Mouse (Mus musculus) intestine, embryonic 16.5 days (tissue): ENCODE measurements around the gene St3gal3. TPM values are rescaled to one million over a fixed set of nuclear protein-coding genes. Genes with fewer than 3 reads are reported as not detected.

Experiments used
- ATAC-seq: fragments of 200-750 bp; cut with Nextera tagmentation; 2 replicates; pipeline ENCODE4 v1.8.0; 2017; ENCODE audit warnings: moderate TSS enrichment, moderate library complexity
- H3K27ac ChIP-seq: fragments of 300-500 bp; sonication (generic); 2 replicates; pipeline ENCODE4 v1.5.1; 2014; ENCODE audit warnings: mild to moderate bottlenecking, low read length
- H3K27me3 ChIP-seq: fragments of 300-500 bp; sonication (generic); replicated peaks from 2 replicates; pipeline ENCODE4 v1.6.1; 2014; ENCODE audit warnings: low read length, control low read depth, mixed read lengths; ENCODE audit not compliant: control insufficient read depth, insufficient read depth
- H3K36me3 ChIP-seq: fragments of 300-500 bp; sonication (generic); 2 replicates; pipeline ENCODE4 v1.6.1; 2014; ENCODE audit warnings: low read length, control low read depth; ENCODE audit not compliant: control insufficient read depth, insufficient read depth
- H3K4me1 ChIP-seq: fragments of 300-500 bp; sonication (generic); 2 replicates; pipeline ENCODE4 v1.6.1; 2014; ENCODE audit warnings: low read length, control low read depth, mixed read lengths; ENCODE audit not compliant: control insufficient read depth, insufficient read depth
- H3K4me2 ChIP-seq: fragments of 300-500 bp; sonication (generic); 2 replicates; pipeline ENCODE4 v1.6.1; 2014; ENCODE audit warnings: low read depth, low read length, control low read depth
- H3K4me3 ChIP-seq: fragments of 300-500 bp; sonication (generic); 2 replicates; pipeline ENCODE4 v1.5.1; 2014; ENCODE audit warnings: mild to moderate bottlenecking, low read length
- H3K9ac ChIP-seq: fragments of 300-500 bp; sonication (generic); 2 replicates; pipeline ENCODE4 v1.6.1; 2014; ENCODE audit warnings: low read depth, low read length
- H3K9me3 ChIP-seq: fragments of 300-500 bp; sonication (generic); 2 replicates; pipeline ENCODE4 v1.6.1; 2016; ENCODE audit warnings: low read length, control low read depth; ENCODE audit not compliant: control insufficient read depth
- WGBS: fragments of 180-500 bp; shearing (Covaris S2); extraction: QIAGEN DNeasy Blood & Tissue Kit; methylation state at CpG from one replicate; pipeline ENCODE4 v1.1.7; 2014; 5-methylcytosine and 5-hydroxymethylcytosine counted together
- polyA plus RNA-seq: library from polyadenylated mRNA; unstranded; fragments of >200 nt; fragmentation: Nextera tagmentation; extraction: Ambion mirVana; gene quantifications from 2 replicates; pipeline ENCODE4 v1.2.1, GENCODE M21; 2015

St3gal3 gene
- polyA plus RNA-seq, 1 experiment from 2014 or later, result 8.6 TPM

DNA sequence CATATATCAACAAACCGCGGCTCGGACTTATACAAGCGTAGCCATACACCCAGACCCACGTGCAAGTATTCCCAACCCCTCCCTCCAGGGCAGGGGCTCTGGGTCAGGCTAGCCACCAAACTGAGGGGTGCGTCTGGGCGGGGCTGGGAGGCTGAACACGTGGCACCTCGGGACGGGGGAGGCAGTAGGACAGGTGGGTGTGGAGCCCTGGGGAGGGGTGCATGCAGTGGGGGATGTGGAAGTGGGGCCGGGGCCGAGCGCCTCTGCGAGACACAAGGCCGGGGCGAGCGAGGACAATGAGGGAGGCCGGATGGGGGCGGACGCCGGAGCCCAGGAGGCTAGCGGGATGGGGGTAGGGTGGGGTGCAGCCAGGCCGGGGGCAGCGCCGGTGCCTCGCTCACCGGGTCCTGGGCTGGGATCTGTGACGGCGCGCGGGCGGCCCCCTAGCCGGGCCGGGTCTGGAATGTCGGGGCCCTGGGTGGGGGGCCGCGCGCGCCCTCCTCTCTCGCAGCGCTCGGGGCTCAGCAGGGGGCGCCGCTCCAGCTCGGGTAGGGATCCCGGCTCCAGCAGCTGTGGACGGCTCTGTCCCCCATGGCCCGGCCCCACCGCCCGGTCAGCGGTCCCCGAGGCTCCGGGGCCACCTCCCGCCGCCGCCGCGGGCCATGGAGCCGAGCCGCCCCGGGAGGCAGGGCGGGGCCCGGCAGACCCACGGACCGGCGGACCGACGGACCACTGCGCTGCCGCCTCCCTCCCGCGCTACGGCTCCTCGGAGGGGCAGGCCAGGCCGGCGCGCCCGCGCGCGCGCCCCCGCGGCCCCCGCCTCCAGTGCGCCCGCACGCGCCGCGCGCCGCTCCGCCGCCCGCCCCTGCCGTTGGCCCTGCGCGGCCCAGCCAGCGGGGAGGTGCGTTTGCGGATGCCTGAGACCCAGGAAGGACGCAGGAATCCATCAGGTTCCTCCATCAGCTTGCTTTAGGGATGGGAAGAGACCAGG, 251.7 kb downstream of the St3gal3 start, which contains the start of gene B4galt2:
Gene B4galt2 (minus strand): TSS at position 787 of the 991 bp plus-strand sequence.
- peak within 1 kb of the TSS; percentile 72 for H3K4me3 ChIP-seq
- H3K27me3 ChIP-seq, result no peaks in the 10 kb centered on the region
- H3K4me1 ChIP-seq, result peaks cover 25% of the 10 kb centered on the region
- peak; percentile 45 for ATAC-seq
- peak within 1 kb of the TSS; percentile 59 for H3K27ac ChIP-seq
- WGBS, result 2% methylated on average over 88 of the region's 103 CpGs
- peak within 1 kb of the TSS; percentile 97 for H3K4me2 ChIP-seq
- peak within 1 kb of the TSS; percentile 82 for H3K9ac ChIP-seq
- H3K36me3 ChIP-seq, result peaks cover 11% of the 10 kb centered on the region
- no peaks in the 10 kb centered on the region for H3K9me3 ChIP-seq

Other genes with a start within 250 kb of the St3gal3 start
- 345 and 371 TPM in 2 replicates for gene Atp6v0b, start 247.6 kb downstream of the St3gal3 start, polyA plus RNA-seq
- 17.1 and 19.4 TPM in 2 replicates for gene Dph2, start 242.9 kb downstream of the St3gal3 start, polyA plus RNA-seq
- 31.1 and 37.4 TPM in 2 replicates for gene Ipo13, start 219.9 kb downstream of the St3gal3 start, polyA plus RNA-seq
- gene Artn, start 205.2 kb downstream of the St3gal3 start, polyA plus RNA-seq, result 3.7 and 5.2 TPM in 2 replicates
- gene Kdm4a, start 45.1 kb upstream of the St3gal3 start, polyA plus RNA-seq, result 18.0 and 18.6 TPM in 2 replicates
- gene Ptprf, start 156.5 kb upstream of the St3gal3 start, polyA plus RNA-seq, result 45.8 and 54.8 TPM in 2 replicates